Mouse (Mus musculus): ENCODE results near the gene Card19. TPM values are rescaled to one million over a fixed set of nuclear protein-coding genes. Genes with fewer than 3 reads are reported as not detected.

The Card19 gene
- polyA plus RNA-seq, 1 experiment from 2014 or later = 22.1 TPM

DNA sequence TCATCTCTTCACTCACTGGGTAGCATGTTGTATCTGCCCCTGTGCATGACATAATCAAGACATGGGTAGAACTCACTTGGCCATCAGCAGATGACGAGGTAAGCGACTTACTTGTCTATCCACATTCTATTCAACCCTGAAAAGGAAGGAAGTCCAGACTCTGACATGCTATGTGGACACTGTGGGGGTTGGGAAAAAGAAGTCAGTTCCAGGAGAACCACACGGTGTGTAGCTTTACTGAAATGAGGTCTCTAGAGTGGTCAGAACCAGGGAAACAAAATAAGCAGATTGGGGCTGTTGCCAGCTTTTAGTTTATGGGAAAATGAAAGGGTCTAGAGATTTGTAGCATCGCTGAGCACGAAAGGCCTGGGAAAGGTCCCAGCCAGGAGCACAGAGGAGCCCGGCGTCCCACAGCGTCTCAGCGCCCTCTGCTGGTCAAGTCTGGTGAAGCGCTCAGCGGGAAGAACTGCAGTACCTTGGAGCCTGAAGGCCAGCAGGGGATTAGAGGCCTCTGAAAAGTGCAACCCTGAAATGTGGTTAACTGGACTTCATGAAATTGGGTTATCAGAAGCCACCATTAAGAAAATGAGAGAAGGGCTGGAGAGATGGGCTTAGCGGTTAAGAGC is 42.8 kb downstream of the Card19 start:
- H3K4me1 ChIP-seq = peaks cover 7% of the 10 kb centered on the region
- H3K27ac ChIP-seq = no peak overlapping the region
- H3K36me3 ChIP-seq (replicated peaks) = no peaks in the 10 kb centered on the region
- H3K4me3 ChIP-seq = no peak overlapping the region
- peaks cover 9% of the 10 kb centered on the region; the same call in 1 of the 2 replicates for H3K27me3 ChIP-seq (ENCODE audit: poor library complexity, severe bottlenecking)
- DNase-seq (ENCODE audit: extremely low spot score, low spot score) = peak; percentile 91
- H3K9me3 ChIP-seq = no peaks in the 10 kb centered on the region
- WGBS = 9% methylated on average over 12 of the region's 12 CpGs

DNA sequence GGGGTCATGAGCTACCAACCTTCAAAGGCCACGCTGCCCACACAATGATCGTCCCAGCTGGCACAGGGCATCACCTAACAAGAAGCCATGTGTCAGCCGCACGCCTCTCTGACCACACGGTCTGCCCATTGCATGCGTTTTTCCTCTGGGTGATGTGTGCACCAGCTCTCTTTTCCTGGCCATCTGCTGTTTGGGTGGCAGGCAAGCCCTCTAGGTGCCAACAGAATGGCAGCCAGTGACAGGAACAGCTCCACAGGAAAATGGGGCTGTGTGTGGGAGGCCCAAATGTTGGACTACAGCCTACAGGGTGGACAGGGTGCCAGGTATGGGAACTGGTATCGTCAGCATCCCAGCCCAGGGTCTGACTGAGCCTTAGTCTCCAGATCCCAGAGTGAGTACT is 43.5 kb downstream of the Card19 start:
- H3K36me3 ChIP-seq (replicated peaks) = no peaks in the 10 kb centered on the region
- peaks cover 7% of the 10 kb centered on the region for H3K4me1 ChIP-seq
- 91% methylated on average over 7 of the region's 7 CpGs for WGBS

DNA sequence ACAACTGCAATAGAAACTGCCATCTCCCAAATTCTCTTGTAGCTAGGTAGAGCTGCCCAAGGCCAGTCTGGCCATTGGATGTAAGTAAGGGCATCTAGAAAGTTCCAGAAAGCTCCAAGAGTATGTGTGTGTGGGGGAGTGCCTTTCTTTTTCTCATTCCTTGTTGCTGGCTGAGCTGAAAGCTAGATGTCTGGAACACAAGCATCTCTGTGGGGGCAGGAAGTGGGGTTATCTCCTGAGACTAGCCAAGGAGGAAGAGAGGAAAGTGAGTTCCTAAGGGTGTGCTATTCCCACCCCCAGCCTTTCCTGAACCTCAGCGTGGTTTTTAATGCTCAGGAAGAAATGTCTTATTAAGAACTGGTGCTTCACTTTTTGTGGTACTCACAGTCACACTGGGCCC is 44.1 kb downstream of the Card19 start:
- no peak for DNase-seq (ENCODE audit: extremely low spot score, low spot score)
- Histone ChIP-seq H3K4me1 (peaks cover 7% of the 10 kb centered on the region), H3K4me3 (no peak overlapping the region), H3K9me3 (no peaks in the 10 kb centered on the region), H3K27me3 (ENCODE audit: poor library complexity, severe bottlenecking) (peaks cover 9% of the 10 kb centered on the region; the same call in 1 of the 2 replicates), H3K27ac (no peak overlapping the region), H3K36me3 (replicated peaks) (no peaks in the 10 kb centered on the region)
- WGBS = 80% methylated on average over 1 of the region's 1 CpGs

More for the DNA sequence above, 43.5 kb downstream of the Card19 start:
- Histone ChIP-seq H3K27ac (no peak overlapping the region), H3K4me3 (no peak overlapping the region), H3K9me3 (no peaks in the 10 kb centered on the region), H3K27me3 (ENCODE audit: poor library complexity, severe bottlenecking) (peaks cover 9% of the 10 kb centered on the region; the same call in 1 of the 2 replicates)
- no peak for DNase-seq (ENCODE audit: extremely low spot score, low spot score)

DNA sequence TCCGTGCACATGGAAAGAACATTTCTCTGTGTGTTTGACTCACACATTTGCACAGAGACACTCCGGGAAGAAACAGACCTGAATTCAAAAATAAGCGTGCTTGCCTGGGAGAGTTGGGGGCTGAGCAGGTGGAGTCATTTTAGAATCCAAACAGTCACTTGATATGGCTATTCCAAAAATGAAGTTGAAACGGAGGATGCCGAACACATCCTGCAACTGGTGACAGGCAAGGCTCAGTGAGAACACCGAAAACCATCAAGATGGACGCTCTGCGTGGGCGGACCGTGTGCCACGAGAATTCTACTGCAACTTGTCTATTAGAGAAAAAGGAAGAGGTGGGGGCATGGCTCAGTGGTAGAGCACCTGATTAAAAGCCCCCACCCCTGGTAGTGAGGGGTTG is 45.2 kb downstream of the Card19 start:
- H3K27ac ChIP-seq = no peak overlapping the region
- DNase-seq (ENCODE audit: extremely low spot score, low spot score) = no peak
- 93% methylated on average over 11 of the region's 11 CpGs for WGBS

DNA sequence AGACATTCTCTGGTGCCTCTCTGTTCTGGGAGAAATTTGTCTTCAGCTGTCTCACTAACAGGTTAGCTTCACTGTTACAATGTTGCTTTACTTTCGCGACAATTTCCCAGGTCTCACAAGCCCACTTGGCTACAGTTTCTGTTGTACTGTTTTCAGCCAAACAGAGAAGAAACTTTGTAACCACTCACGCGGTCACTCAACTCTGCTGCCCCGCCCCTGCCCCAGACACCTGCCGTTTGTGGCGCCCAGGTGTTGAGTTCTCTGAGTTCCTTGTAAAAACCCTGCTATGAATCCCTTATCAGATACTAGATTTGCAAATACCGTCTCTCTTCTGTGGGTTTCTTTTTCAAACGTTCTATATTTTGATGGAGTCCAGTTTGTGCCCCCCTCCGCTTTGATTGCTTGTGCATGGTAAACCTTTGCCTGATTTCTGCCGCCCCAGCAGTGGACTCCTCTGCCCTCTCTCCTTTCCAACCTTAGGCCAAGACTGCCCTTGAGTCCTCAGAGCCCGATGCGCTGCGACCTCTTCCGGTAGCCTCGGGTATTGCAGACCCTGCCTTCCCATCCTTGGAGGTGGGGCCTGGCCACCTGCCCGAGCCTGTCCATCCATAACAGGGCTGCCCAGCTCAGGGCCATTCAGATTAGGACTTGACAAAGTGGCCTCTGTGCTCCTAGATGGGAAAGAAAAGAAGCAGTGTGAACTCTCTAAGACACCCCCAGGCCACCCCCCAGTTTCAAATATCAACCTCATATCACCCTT is 46.2 kb downstream of the Card19 start:
- Histone ChIP-seq H3K9me3 (no peaks in the 10 kb centered on the region), H3K4me1 (peaks cover 7% of the 10 kb centered on the region), H3K4me3 (no peak overlapping the region), H3K36me3 (replicated peaks) (no peaks in the 10 kb centered on the region), H3K27me3 (ENCODE audit: poor library complexity, severe bottlenecking) (peaks cover 9% of the 10 kb centered on the region; the same call in 1 of the 2 replicates), H3K27ac (no peak overlapping the region)
- 21% methylated on average over 17 of the region's 17 CpGs for WGBS
- DNase-seq (ENCODE audit: extremely low spot score, low spot score) = peak; percentile 84

More for the DNA sequence above, 45.2 kb downstream of the Card19 start:
- Histone ChIP-seq H3K36me3 (replicated peaks) (no peaks in the 10 kb centered on the region), H3K9me3 (no peaks in the 10 kb centered on the region), H3K4me1 (peaks cover 7% of the 10 kb centered on the region), H3K27me3 (ENCODE audit: poor library complexity, severe bottlenecking) (peaks cover 9% of the 10 kb centered on the region; the same call in 1 of the 2 replicates), H3K4me3 (no peak overlapping the region)

DNA sequence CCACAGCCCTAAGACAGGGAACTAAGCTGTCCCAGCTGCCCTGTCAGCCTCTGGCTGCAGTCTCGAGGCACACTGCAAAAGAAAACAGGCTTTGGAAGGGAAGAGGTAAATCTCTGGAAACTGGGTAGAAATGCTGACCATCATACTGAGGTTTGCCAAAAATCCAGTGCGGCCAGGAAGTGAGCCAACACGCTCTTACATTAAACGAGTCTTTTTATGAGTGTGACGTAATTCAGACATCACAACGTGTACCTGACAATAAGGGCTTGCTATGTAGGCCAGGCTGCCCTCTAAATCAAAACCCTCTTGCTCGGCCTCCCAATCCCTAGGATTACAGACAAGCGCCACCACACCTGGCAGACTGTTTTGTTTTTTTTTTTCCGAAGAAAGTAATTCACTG is 48.8 kb downstream of the Card19 start:
- DNase-seq (ENCODE audit: extremely low spot score, low spot score) = no peak
- H3K27ac ChIP-seq = no peak overlapping the region
- 84% methylated on average over 9 of the region's 9 CpGs for WGBS
- 0 out of 2 replicates have a peak, but pooled peaks cover 2% of the 10 kb centered on the region for H3K27me3 ChIP-seq (ENCODE audit: poor library complexity, severe bottlenecking)
- no peak overlapping the region for H3K4me3 ChIP-seq
- H3K36me3 ChIP-seq (replicated peaks) = no peaks in the 10 kb centered on the region
- H3K4me1 ChIP-seq = no peaks in the 10 kb centered on the region
- no peaks in the 10 kb centered on the region for H3K9me3 ChIP-seq

DNA sequence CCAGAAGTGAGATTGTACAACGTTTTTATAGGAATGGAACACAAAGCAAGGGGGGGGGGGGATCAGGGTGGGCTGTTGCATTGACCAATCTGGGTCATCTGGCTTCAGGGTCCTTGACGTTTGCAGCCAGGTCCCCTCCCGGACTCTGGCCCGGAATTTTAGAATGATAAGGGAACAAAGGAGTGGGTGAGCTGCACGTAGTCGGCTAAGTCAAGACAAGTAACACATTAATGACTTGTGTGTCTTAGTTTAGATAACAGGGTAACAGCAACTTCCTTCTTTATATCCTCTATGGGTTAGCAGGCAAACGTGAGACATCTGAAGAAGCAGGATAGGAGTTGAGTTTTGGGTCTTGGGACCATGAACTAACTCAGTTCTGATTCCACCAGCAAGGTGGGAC is 52.2 kb downstream of the Card19 start:
- Histone ChIP-seq H3K27ac (no peak overlapping the region), H3K4me1 (no peaks in the 10 kb centered on the region), H3K9me3 (no peaks in the 10 kb centered on the region), H3K27me3 (ENCODE audit: poor library complexity, severe bottlenecking) (no peaks in the 10 kb centered on the region), H3K4me3 (no peak overlapping the region), H3K36me3 (replicated peaks) (no peaks in the 10 kb centered on the region)
- WGBS = 88% methylated on average over 7 of the region's 7 CpGs
- DNase-seq (ENCODE audit: extremely low spot score, low spot score) = no peak

DNA sequence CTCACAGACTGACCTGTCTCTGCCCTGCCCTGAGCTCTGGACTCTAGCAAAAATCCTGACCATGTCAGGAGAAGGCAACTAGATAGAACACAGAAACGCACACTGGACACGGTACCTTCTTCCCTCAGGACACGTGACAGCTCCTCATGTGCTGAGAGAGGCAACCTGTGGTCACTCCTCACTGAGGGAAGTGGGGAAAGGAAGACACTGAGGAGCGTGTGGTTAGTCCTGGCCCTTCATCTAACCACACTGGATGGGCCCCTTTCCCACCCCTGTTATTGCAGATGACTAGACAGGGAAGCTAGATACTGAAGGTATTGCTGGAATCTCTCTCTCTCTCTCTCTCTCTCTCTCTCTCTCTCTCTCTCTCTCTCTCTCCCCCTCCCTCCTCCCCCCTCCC is 53.1 kb downstream of the Card19 start:
- no peaks in the 10 kb centered on the region for H3K9me3 ChIP-seq
- H3K27ac ChIP-seq = no peak overlapping the region
- no peak overlapping the region for H3K4me3 ChIP-seq
- no peaks in the 10 kb centered on the region for H3K36me3 ChIP-seq (replicated peaks)
- no peak for DNase-seq (ENCODE audit: extremely low spot score, low spot score)
- whole genome bisulfite sequencing = 85% methylated on average over 4 of the region's 4 CpGs
- no peaks in the 10 kb centered on the region for H3K27me3 ChIP-seq (ENCODE audit: poor library complexity, severe bottlenecking)
- H3K4me1 ChIP-seq = no peaks in the 10 kb centered on the region

DNA sequence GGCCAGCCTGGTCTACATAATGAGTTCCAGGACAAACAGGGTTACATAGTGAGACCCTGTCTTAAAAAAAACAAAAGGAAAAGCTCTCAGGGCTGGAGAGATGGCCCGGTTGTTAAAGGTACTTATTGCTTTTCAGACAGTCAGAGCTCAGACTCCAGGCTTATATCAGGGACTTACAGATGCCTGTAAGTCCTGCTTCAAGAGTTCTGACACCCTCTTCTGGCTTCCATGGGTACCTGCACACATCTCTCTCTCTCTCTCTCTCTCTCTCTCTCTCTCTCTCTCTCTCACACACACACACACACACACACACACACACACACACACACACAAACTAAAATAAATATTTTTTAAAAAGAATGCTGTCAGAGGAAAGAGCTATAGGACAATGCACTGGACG is 54.6 kb downstream of the Card19 start:
- H3K4me3 ChIP-seq = no peak overlapping the region
- no peaks in the 10 kb centered on the region for H3K36me3 ChIP-seq (replicated peaks)
- no peaks in the 10 kb centered on the region for H3K27me3 ChIP-seq (ENCODE audit: poor library complexity, severe bottlenecking)
- peaks cover 8% of the 10 kb centered on the region; the same call in 1 of the 2 replicates for H3K9me3 ChIP-seq
- no peaks in the 10 kb centered on the region for H3K4me1 ChIP-seq
- no peak for DNase-seq (ENCODE audit: extremely low spot score, low spot score)
- no peak overlapping the region for H3K27ac ChIP-seq
- 76% methylated on average over 2 of the region's 2 CpGs for WGBS

DNA sequence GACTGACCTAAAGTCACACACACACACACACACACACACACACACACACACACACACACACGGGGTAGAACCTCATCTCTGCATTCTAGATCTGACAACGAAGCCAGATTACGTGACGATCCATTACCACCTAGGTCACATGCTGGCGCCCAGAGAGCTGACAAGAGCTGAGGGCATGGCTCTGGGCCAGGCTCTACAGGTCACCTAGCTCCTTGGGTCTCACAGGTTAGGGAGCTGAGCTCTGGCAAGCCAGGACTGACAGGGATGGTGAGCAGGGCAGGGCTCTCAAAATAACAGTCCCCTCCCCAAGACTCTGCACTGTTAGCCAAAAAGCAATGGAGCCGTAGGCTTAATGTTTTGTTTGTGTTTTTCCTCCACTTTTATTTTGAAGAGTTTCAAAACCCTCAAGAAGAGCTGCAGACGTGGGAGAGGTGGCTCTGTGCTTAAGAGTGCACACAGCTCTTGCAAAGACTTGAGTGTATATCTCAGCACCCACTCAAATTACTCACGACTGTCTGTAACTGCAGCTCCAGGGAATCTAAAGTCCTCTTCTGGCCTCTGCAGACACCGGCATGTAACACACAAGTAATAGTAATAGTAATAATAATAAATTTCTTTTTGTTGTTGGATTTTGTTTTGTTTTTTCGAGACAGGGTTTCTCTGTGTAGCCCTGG is 57.7 kb downstream of the Card19 start:
- DNase-seq (ENCODE audit: extremely low spot score, low spot score) = no peak
- Histone ChIP-seq H3K27ac (no peak overlapping the region), H3K4me1 (no peaks in the 10 kb centered on the region), H3K36me3 (replicated peaks) (no peaks in the 10 kb centered on the region), H3K27me3 (ENCODE audit: poor library complexity, severe bottlenecking) (no peaks in the 10 kb centered on the region), H3K9me3 (peaks cover 8% of the 10 kb centered on the region; the same call in 1 of the 2 replicates), H3K4me3 (no peak overlapping the region)
- WGBS = 83% methylated on average over 10 of the region's 10 CpGs

DNA sequence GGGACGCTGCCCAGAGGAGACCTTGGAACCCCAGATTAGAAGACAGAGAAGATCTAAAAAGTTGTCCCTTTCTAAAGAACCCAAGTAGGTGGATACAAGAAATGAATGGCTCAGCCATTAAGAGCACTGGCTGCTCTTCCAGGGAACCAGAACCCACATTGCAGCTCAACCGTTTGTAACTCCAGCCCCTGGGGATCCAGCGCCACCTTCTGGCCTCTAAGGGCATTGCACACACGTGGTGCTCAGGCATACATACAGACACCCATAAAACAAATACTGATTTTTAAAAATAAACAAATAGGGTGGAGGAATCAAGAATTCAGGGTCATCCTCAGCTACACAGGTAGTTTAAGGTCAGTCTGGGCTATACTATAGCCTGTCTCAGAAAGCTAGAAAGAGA is 59.2 kb downstream of the Card19 start:
- WGBS = 71% methylated on average over 4 of the region's 4 CpGs
- no peak overlapping the region for H3K4me3 ChIP-seq
- H3K4me1 ChIP-seq = no peaks in the 10 kb centered on the region
- H3K36me3 ChIP-seq (replicated peaks) = no peaks in the 10 kb centered on the region
- peaks cover 8% of the 10 kb centered on the region; the same call in 1 of the 2 replicates for H3K9me3 ChIP-seq
- no peak overlapping the region for H3K27ac ChIP-seq
- no peaks in the 10 kb centered on the region for H3K27me3 ChIP-seq (ENCODE audit: poor library complexity, severe bottlenecking)
- no peak for DNase-seq (ENCODE audit: extremely low spot score, low spot score)

DNA sequence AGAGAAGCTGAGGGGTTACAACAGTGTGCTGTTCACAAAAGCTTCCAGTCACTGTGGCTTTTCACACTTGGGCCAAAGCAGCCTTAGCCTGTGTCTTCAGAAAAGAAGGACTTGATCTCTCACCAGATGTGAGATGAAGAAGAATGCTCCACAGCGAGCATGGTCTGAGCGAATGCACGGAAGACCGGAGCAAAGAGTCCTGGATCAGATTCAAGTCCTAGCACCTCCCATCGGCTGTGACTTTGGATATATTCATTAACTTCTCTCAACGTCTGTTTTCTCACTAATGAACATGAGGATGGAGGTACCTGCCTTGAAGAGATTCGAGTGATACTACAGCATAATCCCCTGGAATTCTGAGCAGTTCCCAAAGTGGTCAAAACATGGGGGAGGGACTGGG is 61.2 kb downstream of the Card19 start:
- WGBS = 73% methylated on average over 7 of the region's 7 CpGs
- Histone ChIP-seq H3K36me3 (replicated peaks) (no peaks in the 10 kb centered on the region), H3K4me3 (no peak overlapping the region), H3K4me1 (no peaks in the 10 kb centered on the region), H3K27ac (no peak overlapping the region), H3K9me3 (peaks cover 8% of the 10 kb centered on the region; the same call in 1 of the 2 replicates), H3K27me3 (ENCODE audit: poor library complexity, severe bottlenecking) (peaks cover 17% of the 10 kb centered on the region)
- no peak for DNase-seq (ENCODE audit: extremely low spot score, low spot score)

DNA sequence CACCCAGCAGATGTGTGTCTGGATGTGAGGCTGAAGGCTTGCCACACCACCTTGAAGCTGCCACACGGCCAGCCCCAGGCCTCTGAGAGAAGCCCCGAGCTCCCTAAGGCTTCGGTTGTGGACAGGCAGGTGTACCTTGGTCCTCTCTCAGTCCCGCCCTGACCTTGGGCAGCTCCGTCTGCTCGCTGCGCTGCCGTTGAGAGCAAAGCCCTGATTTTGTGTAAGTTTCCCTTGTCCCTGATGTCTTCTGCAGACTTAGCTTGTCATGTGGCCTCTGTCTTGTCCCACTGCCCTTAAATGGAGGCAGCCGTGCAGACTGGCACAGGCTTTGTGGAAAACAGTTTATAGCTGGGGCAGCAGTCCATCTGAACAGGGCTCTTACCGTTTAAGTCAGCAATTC is 61.8 kb downstream of the Card19 start:
- Histone ChIP-seq H3K36me3 (replicated peaks) (no peaks in the 10 kb centered on the region), H3K27ac (no peak overlapping the region), H3K9me3 (peaks cover 8% of the 10 kb centered on the region; the same call in 1 of the 2 replicates), H3K4me3 (no peak overlapping the region), H3K4me1 (no peaks in the 10 kb centered on the region), H3K27me3 (ENCODE audit: poor library complexity, severe bottlenecking) (peaks cover 23% of the 10 kb centered on the region)
- WGBS = 85% methylated on average over 10 of the region's 10 CpGs
- no peak for DNase-seq (ENCODE audit: extremely low spot score, low spot score)

All from forebrain, embryonic 10.5 days (tissue).